Mouse (Mus musculus) macrophage (primary cell): ENCODE results near the gene Macrod2. TPM values are rescaled to one million over a fixed set of nuclear protein-coding genes. Genes with fewer than 3 reads are reported as not detected.

Experiments used
- H3K27ac ChIP-seq: fragments of 350-480 bp; formaldehyde crosslinking; 2 replicates; pipeline ENCODE4 v1.9.0; 2021
- H3K36me3 ChIP-seq: fragments of 350-480 bp; formaldehyde crosslinking; 2 replicates; pipeline ENCODE4 v1.9.0; 2021; ENCODE audit errors: inconsistent target
- H3K4me3 ChIP-seq: fragments of 350-480 bp; formaldehyde crosslinking; 2 replicates; pipeline ENCODE4 v1.9.0; 2021; ENCODE audit errors: inconsistent target
- H3K79me2 ChIP-seq: fragments of 350-480 bp; formaldehyde crosslinking; 2 replicates; pipeline ENCODE4 v1.9.0; 2021; ENCODE audit errors: inconsistent target
- WGBS: methylation state at CpG from one replicate; pipeline ENCODE4 v1.1.7; 2026; ENCODE audit warnings: inconsistent platforms; ENCODE audit not compliant: missing documents; 5-methylcytosine and 5-hydroxymethylcytosine counted together
- polyA plus RNA-seq: library from polyadenylated mRNA; stranded (reverse); fragments of 250-400 nt; gene quantifications from 3 replicates; pipeline ENCODE4 v1.2.4, GENCODE M21; 2018; ENCODE audit warnings: inconsistent platforms

Macrod2 gene
- polyA plus RNA-seq, 1 experiment from 2014 or later = 0.59 TPM

DNA sequence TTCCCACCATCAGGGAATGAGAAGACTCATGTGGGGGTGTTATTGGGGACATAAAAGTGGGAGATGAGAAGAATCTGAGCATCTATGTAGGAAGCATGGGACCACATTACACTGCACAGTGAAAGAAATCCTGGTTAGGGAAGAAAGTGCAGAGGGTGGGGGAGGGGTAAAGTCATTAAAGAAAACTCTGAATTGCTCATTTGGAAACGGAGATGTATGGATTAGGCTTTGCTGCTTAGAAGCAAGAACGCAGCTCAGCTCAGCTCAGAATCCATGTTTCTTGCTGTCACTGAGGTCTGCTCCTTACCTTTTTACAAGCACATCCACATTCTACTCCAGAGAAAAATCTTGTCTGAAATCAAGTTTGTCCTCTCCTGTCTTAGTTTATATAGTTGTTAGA is 444.3 kb downstream of the Macrod2 start:
- no peaks in the 10 kb centered on the region for H3K79me2 ChIP-seq
- H3K4me3 ChIP-seq = no peak overlapping the region
- no peak overlapping the region for H3K27ac ChIP-seq
- WGBS = 79% methylated on average over 2 of the region's 2 CpGs
- no peaks in the 10 kb centered on the region for H3K36me3 ChIP-seq

DNA sequence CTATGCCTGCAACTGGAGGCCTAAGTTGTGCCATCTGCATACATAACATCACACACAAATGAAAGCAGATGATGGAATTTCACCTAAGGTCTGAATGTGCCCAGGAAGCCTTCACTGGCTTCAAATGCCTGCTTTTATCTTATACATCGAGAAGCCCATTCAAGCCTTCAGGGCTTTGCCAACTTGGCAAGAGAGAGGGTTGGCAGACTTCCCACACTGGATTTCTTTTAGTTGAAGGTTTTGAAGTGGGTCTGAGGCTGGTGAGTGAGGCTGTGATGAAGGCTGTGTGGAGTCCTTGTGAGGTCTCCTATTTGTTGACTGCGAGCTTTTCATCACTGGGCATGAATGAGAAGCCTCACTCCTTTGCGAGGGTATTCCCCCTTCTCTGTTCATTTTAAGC is 444.8 kb downstream of the Macrod2 start:
- H3K4me3 ChIP-seq = no peak overlapping the region
- H3K79me2 ChIP-seq = no peaks in the 10 kb centered on the region
- 70% methylated on average over 3 of the region's 3 CpGs for WGBS
- no peaks in the 10 kb centered on the region for H3K36me3 ChIP-seq
- no peak overlapping the region for H3K27ac ChIP-seq

GRCm38 (mm10) chr2:140844030-140844429 is 448.9 kb downstream of the Macrod2 start:
- no peak overlapping the region for H3K4me3 ChIP-seq
- H3K79me2 ChIP-seq = no peaks in the 10 kb centered on the region
- H3K36me3 ChIP-seq = no peaks in the 10 kb centered on the region
- WGBS = 7% methylated on average over 5 of the region's 5 CpGs
- no peak overlapping the region for H3K27ac ChIP-seq

GRCm38 (mm10) chr2:140847817-140848428 is 452.8 kb downstream of the Macrod2 start:
- WGBS = 95% methylated on average over 4 of the region's 5 CpGs
- H3K36me3 ChIP-seq = no peaks in the 10 kb centered on the region
- no peaks in the 10 kb centered on the region for H3K79me2 ChIP-seq
- no peak overlapping the region for H3K4me3 ChIP-seq
- no peak overlapping the region for H3K27ac ChIP-seq

DNA sequence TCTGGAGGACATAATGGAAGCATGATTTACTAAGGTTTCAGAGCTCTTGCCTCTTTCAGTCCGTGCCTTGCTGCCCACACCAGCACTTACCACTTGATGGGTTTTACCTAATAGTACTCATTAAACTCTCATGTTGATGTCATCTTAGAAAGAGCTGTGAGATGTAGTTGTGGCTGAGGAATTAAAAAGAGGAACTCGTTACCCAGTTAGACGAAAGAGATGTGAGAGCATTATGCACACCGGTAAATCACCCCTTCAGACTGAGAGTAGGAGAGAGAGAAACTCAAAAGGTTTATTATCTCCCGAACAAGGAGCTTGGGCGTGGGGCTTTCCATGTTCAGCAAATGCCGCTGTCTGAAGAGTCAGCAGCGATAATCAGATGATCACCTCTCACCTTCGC is 458.4 kb downstream of the Macrod2 start:
- Histone ChIP-seq H3K27ac (no peak overlapping the region), H3K79me2 (no peaks in the 10 kb centered on the region), H3K36me3 (no peaks in the 10 kb centered on the region), H3K4me3 (no peak overlapping the region)
- WGBS = 53% methylated on average over 9 of the region's 9 CpGs

DNA sequence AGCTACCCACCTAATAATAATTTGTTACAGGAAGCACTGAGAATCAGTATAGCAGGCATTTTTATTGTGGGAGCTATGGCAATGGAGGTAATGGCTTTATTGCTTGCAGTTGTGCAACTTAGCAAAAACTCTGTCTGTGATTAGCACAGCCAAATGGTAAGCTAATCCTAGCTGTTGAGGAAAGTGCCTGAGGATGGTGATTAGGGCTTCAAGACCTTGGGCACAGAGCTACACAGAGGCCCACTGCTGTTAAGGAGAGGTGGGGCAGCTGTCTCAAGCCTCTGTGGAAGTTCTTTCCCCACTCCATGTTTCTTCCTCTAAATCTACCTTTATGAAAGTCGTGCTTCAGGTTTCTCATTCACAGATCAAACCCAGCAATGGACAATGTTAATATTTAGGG is 466.2 kb downstream of the Macrod2 start:
- no peaks in the 10 kb centered on the region for H3K36me3 ChIP-seq
- H3K79me2 ChIP-seq = no peaks in the 10 kb centered on the region
- 82% methylated on average over 1 of the region's 1 CpGs for WGBS
- no peak overlapping the region for H3K4me3 ChIP-seq
- H3K27ac ChIP-seq = no peak overlapping the region

- WGBS = 93% methylated on average over 2 of the region's 4 CpGs
- no peak overlapping the region for H3K4me3 ChIP-seq
- no peaks in the 10 kb centered on the region for H3K36me3 ChIP-seq
Measured at GRCm38 (mm10) chr2:140862736-140863135, 467.6 kb downstream of the Macrod2 start.

DNA sequence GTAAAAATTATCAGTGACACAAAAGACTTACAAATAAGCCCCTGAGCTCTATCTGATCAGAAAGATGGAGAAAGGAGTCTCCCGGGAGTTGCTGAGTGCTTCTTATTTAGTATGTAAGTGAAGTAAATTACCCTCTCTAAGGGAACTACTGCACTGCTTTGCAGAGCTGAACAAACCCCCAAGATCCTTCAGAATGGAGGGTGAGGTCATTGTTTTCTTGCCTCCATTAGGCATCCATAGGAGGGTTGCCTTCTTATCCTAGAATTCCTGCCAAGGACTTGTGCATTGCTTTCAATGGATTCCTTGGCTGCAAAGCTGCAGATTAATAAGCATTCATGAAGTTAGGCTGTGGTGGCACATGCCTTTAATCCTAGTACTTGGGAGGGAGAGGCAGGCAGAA is 470.5 kb downstream of the Macrod2 start:
- no peaks in the 10 kb centered on the region for H3K79me2 ChIP-seq
- H3K36me3 ChIP-seq = no peaks in the 10 kb centered on the region
- 100% methylated on average over 1 of the region's 1 CpGs for WGBS
- no peak overlapping the region for H3K4me3 ChIP-seq
- no peak overlapping the region for H3K27ac ChIP-seq

More at GRCm38 (mm10) chr2:140862736-140863135, 467.6 kb downstream of the Macrod2 start:
- H3K27ac ChIP-seq = no peak overlapping the region
- no peaks in the 10 kb centered on the region for H3K79me2 ChIP-seq

DNA sequence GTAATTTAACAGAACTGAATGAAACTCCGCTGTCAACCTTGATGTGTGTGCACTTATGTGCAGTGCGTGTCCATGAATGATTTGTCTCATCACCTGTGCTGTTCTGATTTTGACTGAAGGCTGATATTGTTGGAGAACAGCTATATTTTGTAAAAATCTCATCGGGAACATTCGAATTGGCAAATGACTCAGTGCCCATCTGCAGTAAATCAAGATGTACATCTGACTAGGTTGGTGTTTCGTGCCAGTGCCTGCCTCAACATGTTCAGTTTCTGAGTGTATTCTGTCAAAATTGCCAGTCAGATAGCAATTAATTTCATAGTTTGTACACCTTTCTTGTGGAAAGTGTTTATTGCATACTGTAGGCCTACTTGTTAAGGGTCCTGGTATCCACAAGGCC is 472.0 kb downstream of the Macrod2 start:
- Histone ChIP-seq H3K36me3 (no peaks in the 10 kb centered on the region), H3K27ac (no peak overlapping the region), H3K79me2 (no peaks in the 10 kb centered on the region), H3K4me3 (no peak overlapping the region)
- WGBS = 87% methylated on average over 5 of the region's 5 CpGs

- H3K36me3 ChIP-seq = no peaks in the 10 kb centered on the region
- H3K27ac ChIP-seq = no peak overlapping the region
- no peaks in the 10 kb centered on the region for H3K79me2 ChIP-seq
- no peak overlapping the region for H3K4me3 ChIP-seq
Measured at GRCm38 (mm10) chr2:140885176-140885575, 490.1 kb downstream of the Macrod2 start.

DNA sequence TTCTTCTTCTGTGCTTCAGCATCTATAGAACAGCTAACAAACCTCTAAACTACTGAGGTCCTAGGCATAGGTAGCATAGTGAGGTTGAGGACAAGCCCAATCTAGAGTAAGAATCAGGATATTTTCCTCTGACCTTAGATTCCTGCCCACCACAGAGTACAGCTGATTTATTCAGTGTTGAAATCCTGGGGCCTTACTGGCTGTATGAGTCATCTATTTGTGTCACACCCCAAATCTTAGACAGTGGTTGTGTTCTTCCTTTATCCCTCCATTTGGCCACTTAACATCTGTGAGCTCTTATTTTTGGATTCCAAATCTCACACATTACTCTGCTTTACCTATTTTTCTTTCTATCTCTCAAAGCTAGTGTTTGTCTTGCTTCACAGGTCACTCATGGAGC is 495.6 kb downstream of the Macrod2 start:
- Histone ChIP-seq H3K36me3 (no peaks in the 10 kb centered on the region), H3K79me2 (no peaks in the 10 kb centered on the region), H3K4me3 (no peak overlapping the region), H3K27ac (no peak overlapping the region)

DNA sequence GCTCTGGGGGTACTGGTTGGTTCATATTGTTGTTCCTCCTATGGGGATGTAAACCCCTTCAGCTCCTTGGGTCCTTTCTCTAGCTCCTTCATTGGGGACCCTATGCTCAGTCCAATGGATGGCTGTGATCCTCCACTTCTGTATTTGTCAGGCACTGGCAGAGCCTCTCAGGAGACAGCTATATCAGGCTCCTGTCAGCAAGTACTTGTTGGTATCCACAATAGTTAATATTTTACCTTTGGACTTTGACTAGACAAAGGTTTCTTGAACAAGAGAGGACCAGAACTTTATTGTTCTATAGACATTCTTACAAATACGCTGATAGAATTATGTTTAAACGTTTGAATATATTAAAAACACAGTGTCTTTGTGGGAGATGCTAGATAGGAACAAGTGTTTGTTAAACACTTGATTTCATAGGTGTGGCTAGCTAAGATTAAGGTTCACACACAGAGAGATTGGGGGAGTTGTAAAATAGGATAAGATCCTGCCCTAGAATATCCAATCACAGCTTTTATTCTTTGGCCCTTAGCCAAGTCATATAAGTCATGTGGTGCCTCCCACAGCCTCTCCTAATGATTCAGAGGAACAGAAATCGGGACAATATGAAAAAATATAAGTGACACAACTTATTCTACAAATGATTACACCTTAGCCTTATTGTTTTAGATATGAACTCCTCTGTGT is 501.4 kb downstream of the Macrod2 start:
- 89% methylated on average over 3 of the region's 3 CpGs for WGBS
- no peak overlapping the region for H3K27ac ChIP-seq
- H3K79me2 ChIP-seq = no peaks in the 10 kb centered on the region
- no peak overlapping the region for H3K4me3 ChIP-seq
- H3K36me3 ChIP-seq = no peaks in the 10 kb centered on the region

DNA sequence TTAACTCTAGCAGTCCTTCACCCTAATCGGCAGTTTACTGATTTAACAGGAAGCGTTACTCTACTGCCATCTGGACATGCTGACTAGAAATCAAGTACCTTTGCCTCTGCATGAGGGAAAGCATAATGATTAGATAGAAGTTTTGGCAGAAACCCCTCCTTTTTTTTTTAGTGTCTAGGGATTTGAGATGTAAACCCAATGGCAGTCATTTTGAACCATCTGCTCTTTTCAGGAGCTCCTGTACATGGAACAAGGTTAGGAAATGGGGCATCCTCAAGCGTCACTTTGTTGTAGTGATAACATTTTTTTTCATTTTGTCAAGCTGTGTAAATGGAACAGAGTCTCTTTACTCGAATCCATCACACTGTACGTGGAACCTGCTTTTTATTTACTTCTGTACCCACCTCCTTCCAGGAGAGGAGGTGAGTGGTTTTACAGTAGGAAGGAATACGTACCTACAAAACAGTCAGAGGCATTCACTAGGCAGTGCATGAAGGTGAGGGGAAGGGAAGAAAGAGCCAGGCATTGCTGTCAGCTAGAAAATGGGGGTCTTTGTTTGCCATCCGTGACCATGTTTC is 503.4 kb downstream of the Macrod2 start:
- H3K27ac ChIP-seq = no peak overlapping the region
- no peaks in the 10 kb centered on the region for H3K36me3 ChIP-seq
- H3K4me3 ChIP-seq = no peak overlapping the region
- H3K79me2 ChIP-seq = no peaks in the 10 kb centered on the region
- 87% methylated on average over 7 of the region's 7 CpGs for WGBS

- H3K27ac ChIP-seq = no peak overlapping the region
- WGBS = 92% methylated on average over 4 of the region's 4 CpGs
- H3K4me3 ChIP-seq = no peak overlapping the region
- no peaks in the 10 kb centered on the region for H3K36me3 ChIP-seq
- H3K79me2 ChIP-seq = no peaks in the 10 kb centered on the region
Measured at GRCm38 (mm10) chr2:140905331-140905730, 510.2 kb downstream of the Macrod2 start.

DNA sequence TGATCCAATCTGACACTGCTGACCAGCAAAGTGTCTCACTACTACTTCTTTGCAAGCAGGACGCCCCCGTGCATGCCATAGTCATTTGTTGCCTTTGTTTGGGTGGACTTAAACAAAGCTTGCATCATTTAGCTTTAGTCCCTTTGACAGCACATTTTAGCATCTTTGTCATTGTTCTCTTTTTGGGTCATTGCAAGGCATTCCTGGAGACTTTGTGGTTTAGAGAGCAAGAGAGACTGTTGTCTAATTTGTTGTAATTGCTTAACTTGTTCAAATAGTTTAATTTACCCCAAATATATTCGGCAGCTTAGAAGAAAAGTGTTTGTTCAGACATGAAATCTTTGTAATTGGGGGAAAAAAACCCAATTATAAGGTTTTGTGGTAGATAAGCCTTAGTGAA is 511.0 kb downstream of the Macrod2 start:
- no peak overlapping the region for H3K4me3 ChIP-seq
- H3K27ac ChIP-seq = no peak overlapping the region
- no peaks in the 10 kb centered on the region for H3K79me2 ChIP-seq
- H3K36me3 ChIP-seq = no peaks in the 10 kb centered on the region
- WGBS = 90% methylated on average over 3 of the region's 3 CpGs
